Mouse (Mus musculus) monocyte, adult 5-6 weeks (primary cell): ENCODE measurements at regions not wholly inside any gene's neighbourhood (a gene's known extent, or its start where the extent isn't known, plus 50 kb on each side); places are given as distances from the start of the nearest gene placed in this dataset.

Experiments
- ATAC-seq: fragments of 153-309, 156-312 bp; replicated peaks from 2 replicates; pipeline ENCODE4 v1.8.0; 2017; ENCODE audit warnings: mild to moderate bottlenecking; ENCODE audit not compliant: low TSS enrichment, insufficient number of reproducible peaks, severe bottlenecking, poor library complexity, low FRiP score

DNA sequence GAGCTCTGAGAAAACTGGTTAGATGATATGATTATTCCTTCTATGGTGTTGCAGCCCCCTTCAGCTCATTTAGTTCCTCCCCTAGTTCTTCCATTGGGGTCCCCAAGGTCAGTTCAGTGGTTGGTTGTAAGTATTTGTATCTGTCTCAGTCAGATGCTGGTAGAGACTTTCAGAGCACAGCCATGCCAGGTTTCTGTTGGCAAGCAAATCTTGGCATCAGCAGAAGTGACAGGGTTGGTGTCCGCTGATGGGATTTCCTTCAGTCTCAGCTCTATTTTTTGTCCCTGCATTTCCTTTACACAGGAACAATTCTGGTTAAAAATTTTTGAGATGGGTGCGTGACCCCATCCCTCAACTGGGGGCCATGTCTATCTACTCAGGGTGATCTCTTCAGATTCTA, 55.3 kb upstream of the Spaca1 start:
- ATAC-seq: no peak

- ATAC-seq: no peak
Observed at GRCm38 (mm10) chr4:34114323-34114722, 64.3 kb upstream of the Spaca1 start.

GRCm38 (mm10) chr4:34117086-34117485, 67.1 kb upstream of the Spaca1 start:
- ATAC-seq: no peak

- ATAC-seq: no peak
Observed at GRCm38 (mm10) chr4:34122959-34123520, 73.0 kb upstream of the Spaca1 start.

DNA sequence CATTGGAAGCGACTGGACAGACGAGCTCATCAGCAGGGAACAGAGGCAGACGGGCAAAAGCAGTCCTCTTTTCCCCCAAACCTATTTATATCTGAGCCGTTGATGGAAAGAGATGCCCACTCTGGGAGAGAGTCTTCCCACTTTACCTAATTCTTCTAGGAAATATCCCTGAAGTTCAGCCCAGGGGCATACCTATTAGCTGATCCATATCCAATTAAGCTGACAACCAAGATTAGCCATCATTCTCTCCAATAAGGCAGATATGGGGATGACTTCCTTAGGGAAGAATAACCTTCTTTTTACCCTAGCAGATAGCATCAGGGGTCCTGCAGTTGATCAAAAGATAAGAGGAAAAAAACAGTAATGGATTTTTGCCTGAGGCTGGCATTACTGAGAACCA, 78.2 kb upstream of the Spaca1 start:
- no peak for ATAC-seq

- ATAC-seq: no peak
Observed at GRCm38 (mm10) chr4:34146133-34146867, 96.3 kb upstream of the Spaca1 start.

GRCm38 (mm10) chr4:34148956-34149739, 99.2 kb upstream of the Spaca1 start:
- no peak for ATAC-seq

GRCm38 (mm10) chr4:34151605-34152347, 101.8 kb upstream of the Spaca1 start:
- no peak for ATAC-seq

GRCm38 (mm10) chr4:34155501-34155900, 105.5 kb upstream of the Spaca1 start:
- ATAC-seq: no peak

DNA sequence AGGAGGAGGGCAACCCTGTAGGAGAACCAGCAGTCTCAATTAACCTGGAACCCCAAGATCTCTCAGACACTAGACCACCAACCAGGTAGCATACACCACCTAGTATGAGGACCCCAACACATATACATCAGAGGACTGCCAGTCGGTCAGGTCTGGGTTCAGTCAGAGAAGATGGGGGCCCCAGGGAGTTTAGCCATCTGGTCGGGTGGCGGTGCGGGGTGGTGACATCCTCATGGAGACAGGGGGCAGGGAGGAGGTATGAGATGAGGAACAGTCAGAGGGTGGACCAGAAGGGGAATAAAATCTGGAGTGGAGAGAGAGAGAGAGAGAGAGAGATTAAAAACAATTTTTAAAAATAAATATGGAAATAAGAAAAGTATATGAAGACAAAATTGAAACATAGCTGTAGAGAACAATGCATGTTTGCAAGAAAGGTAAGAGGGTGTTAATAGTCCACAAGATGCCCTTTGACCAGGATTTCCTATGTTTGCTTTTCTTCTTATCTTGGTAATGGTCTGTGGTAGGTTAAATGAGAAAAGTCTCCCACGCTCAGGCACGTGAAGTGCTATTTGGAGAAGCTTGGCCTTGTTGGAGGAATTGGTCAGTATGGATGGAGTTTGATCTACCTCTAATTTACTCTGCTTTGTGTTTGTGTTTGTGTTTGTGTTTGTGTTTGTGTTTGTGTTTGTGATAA, 108.0 kb upstream of the Spaca1 start:
- no peak for ATAC-seq

GRCm38 (mm10) chr4:34171265-34171862, 121.4 kb upstream of the Spaca1 start:
- ATAC-seq: no peak

- no peak for ATAC-seq
Observed at GRCm38 (mm10) chr4:34172000-34172399, 122.0 kb upstream of the Spaca1 start.

GRCm38 (mm10) chr4:34177421-34177820, 127.4 kb upstream of the Spaca1 start:
- no peak for ATAC-seq

- ATAC-seq: no peak
Observed at GRCm38 (mm10) chr4:34186522-34186921, 136.5 kb upstream of the Spaca1 start.

- no peak for ATAC-seq
Observed at GRCm38 (mm10) chr4:34203193-34203848, 153.3 kb upstream of the Spaca1 start.

- no peak for ATAC-seq
Observed at GRCm38 (mm10) chr4:34209179-34209896, 159.3 kb upstream of the Spaca1 start.

DNA sequence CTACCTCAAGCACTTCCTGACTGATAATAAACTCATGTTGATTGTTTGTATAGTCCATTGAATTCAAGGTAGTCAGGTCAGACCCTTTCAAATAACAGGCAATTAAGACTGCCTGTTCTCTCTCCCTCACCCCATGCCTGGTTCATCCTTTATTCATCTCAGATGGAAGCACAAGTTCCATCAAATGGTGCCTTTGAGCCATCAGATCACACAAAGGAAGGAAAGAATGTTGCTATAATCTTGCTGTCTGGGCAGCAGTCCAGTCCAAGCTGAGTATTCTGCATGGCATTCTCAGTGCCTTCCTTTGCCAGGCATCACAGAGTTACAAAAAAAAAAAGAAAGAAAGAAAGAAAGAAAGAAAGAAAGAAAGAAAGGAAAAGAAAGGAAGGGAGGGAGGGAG, 163.7 kb upstream of the Spaca1 start:
- no peak for ATAC-seq
